Mouse (Mus musculus): Measurements from ENCODE around the gene Mia.
A peak's percentile ranks its signal among the peaks of the same experiment; 100 is the strongest.

DNA sequence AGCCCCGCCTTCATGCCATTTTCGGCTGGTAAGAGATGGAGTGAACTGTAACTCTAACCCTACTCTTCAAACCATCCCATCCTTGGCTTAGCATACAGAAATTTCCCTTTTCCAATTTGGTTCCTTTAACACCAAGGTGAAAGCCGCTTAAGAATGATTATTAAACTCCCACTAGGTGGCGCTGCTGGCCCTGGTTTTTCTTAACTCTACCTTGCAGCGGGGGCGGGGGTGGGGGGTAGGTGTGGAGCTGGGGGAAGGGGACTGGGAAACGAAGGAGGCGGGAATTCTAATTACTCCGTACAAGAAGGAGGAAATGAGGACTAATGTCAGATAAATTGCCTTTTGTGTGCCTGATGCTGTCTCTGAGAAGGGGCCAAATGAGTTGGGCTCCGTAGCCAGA lies 48.4 kb downstream of the Mia start:
- peak; percentile 47 for TF ChIP-seq CTCF (IDR thresholded peaks at IDR 0.05; ENCODE audit: low read depth)
- no peak for TF ChIP-seq EP300 (IDR thresholded peaks at IDR 0.05; ENCODE audit: low read depth)
